Mouse (Mus musculus): ENCODE measurements around the gene Zan. TPM values are rescaled to one million over a fixed set of nuclear protein-coding genes. Genes with fewer than 3 reads are reported as not detected.
"Not testable (repeated sequence)": the region's sequence is repeated elsewhere in the genome, so short reads cannot be mapped to it uniquely, and the experiment has no call there.

Gene Zan
- polyA plus RNA-seq, 1 experiment from 2014 or later, result 0.09 TPM

- Histone ChIP-seq H3K4me2 (no peak overlapping the region), H3K27ac (no peak overlapping the region), H3K4me3 (replicated peaks) (no peak overlapping the region), H3K9me3 (no peaks in the 10 kb centered on the region), H3K27me3 (no peaks in the 10 kb centered on the region), H3K9ac (no peak overlapping the region), H3K4me1 (no peaks in the 10 kb centered on the region), H3K36me3 (replicated peaks) (no peaks in the 10 kb centered on the region)
- no peak for ATAC-seq (ENCODE audit: low FRiP score)
These were observed 31.3 kb downstream of the Zan start for GRCm38 (mm10) chr5:137445536-137445935.

GRCm38 (mm10) chr5:137440216-137440855, 36.5 kb downstream of the Zan start:
- Histone ChIP-seq H3K9me3 (no peaks in the 10 kb centered on the region), H3K4me1 (no peaks in the 10 kb centered on the region), H3K4me3 (replicated peaks) (no peak overlapping the region), H3K36me3 (replicated peaks) (no peaks in the 10 kb centered on the region), H3K9ac (no peak overlapping the region), H3K4me2 (no peak overlapping the region), H3K27ac (no peak overlapping the region), H3K27me3 (no peaks in the 10 kb centered on the region)
- ATAC-seq (ENCODE audit: low FRiP score), result no peak
- WGBS, result 82% methylated on average over 11 of the region's 11 CpGs

GRCm38 (mm10) chr5:137433889-137434288, 43.0 kb downstream of the Zan start:
- no peaks in the 10 kb centered on the region for H3K9me3 ChIP-seq
- no peak for ATAC-seq (ENCODE audit: low FRiP score)
- H3K27me3 ChIP-seq, result no peaks in the 10 kb centered on the region
- no peak overlapping the region; the same call in 1 of the 2 replicates for H3K27ac ChIP-seq
- H3K9ac ChIP-seq, result no peak overlapping the region
- 50% methylated on average over 6 of the region's 6 CpGs for WGBS
- H3K36me3 ChIP-seq (replicated peaks), result no peaks in the 10 kb centered on the region
- no peak overlapping the region for H3K4me2 ChIP-seq
- no peak overlapping the region for H3K4me3 ChIP-seq (replicated peaks)
- H3K4me1 ChIP-seq, result no peaks in the 10 kb centered on the region

DNA sequence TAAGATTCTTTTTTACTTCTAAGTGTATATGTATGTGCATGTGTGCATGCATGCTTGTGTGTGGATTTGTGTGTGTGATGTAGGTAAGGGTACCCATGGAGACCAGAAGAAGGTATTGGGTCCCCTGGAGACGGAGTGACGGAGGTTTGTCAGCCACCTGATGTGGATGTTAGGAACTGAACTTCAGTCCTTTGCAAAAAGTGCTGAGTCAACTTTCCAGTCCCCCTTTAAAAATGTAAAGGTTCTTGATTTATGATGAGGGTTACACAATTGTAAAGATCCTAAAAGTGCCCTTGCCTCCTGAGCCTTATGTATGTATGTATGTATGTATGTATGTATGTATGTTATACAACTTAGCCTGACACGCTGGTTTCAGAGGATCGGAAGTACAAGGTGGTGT, 46.5 kb downstream of the Zan start:
- not testable (repeated sequence) for H3K9ac ChIP-seq; H3K4me2 ChIP-seq; H3K36me3 ChIP-seq (replicated peaks); H3K27me3 ChIP-seq; ATAC-seq (ENCODE audit: low FRiP score); H3K4me1 ChIP-seq; H3K27ac ChIP-seq; H3K9me3 ChIP-seq; H3K4me3 ChIP-seq (replicated peaks)
- 96% methylated on average over 4 of the region's 4 CpGs for WGBS

- H3K27ac ChIP-seq, result no peak overlapping the region
- no peak overlapping the region for H3K4me2 ChIP-seq
- peaks cover 2% of the 10 kb centered on the region; the same call in 1 of the 2 replicates for H3K4me1 ChIP-seq
- H3K27me3 ChIP-seq, result no peaks in the 10 kb centered on the region
- 75% methylated on average over 6 of the region's 6 CpGs for WGBS
- H3K9me3 ChIP-seq, result no peaks in the 10 kb centered on the region
- no peak overlapping the region for H3K9ac ChIP-seq
- ATAC-seq (ENCODE audit: low FRiP score), result no peak
- H3K4me3 ChIP-seq (replicated peaks), result no peak overlapping the region
- no peaks in the 10 kb centered on the region for H3K36me3 ChIP-seq (replicated peaks)
These were observed 51.2 kb downstream of the Zan start for GRCm38 (mm10) chr5:137425648-137426047.

- no peak overlapping the region for H3K4me2 ChIP-seq
- no peaks in the 10 kb centered on the region for H3K4me1 ChIP-seq
- H3K9me3 ChIP-seq, result no peaks in the 10 kb centered on the region
- H3K27ac ChIP-seq, result no peak overlapping the region
- H3K4me3 ChIP-seq (replicated peaks), result no peak overlapping the region
- H3K27me3 ChIP-seq, result peaks cover 2% of the 10 kb centered on the region; the same call in 1 of the 2 replicates
- no peaks in the 10 kb centered on the region for H3K36me3 ChIP-seq (replicated peaks)
- no peak for ATAC-seq (ENCODE audit: low FRiP score)
- WGBS, result 80% methylated on average over 4 of the region's 4 CpGs
- no peak overlapping the region for H3K9ac ChIP-seq
These were observed 57.0 kb downstream of the Zan start for GRCm38 (mm10) chr5:137419841-137420240.

DNA sequence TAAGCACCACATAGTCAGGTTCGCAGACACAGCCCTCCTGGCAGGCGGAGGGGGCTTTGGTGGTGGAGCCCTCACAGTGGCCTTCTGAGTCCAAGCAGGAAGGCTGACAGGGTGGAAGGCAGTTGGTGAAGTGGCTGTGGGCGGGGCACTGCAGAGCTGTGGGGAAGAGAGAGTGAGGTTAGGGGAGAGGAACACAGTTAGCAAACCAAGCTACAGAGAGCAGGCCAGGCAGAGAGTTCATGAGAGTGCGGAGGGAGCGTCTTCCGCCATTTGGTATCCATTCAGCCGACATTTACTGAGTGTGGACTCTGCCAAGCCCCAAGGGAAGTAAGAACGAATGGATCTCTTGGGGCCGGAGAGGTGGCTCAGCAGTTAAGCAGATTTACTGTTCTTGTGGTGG, 57.8 kb downstream of the Zan start:
- Histone ChIP-seq H3K4me1 (no peaks in the 10 kb centered on the region), H3K27ac (no peak overlapping the region), H3K36me3 (replicated peaks) (no peaks in the 10 kb centered on the region), H3K9ac (no peak overlapping the region), H3K9me3 (no peaks in the 10 kb centered on the region), H3K27me3 (peaks cover 2% of the 10 kb centered on the region; the same call in 1 of the 2 replicates), H3K4me3 (replicated peaks) (no peak overlapping the region), H3K4me2 (no peak overlapping the region)
- no peak for ATAC-seq (ENCODE audit: low FRiP score)
- WGBS, result 83% methylated on average over 9 of the region's 9 CpGs

- no peaks in the 10 kb centered on the region for H3K9me3 ChIP-seq
- ATAC-seq (ENCODE audit: low FRiP score), result no peak
- peaks cover 2% of the 10 kb centered on the region; the same call in 1 of the 2 replicates for H3K27me3 ChIP-seq
- no peak overlapping the region for H3K27ac ChIP-seq
- no peak overlapping the region for H3K4me2 ChIP-seq
- no peak overlapping the region for H3K9ac ChIP-seq
- H3K36me3 ChIP-seq (replicated peaks), result no peaks in the 10 kb centered on the region
- H3K4me1 ChIP-seq, result peaks cover 8% of the 10 kb centered on the region
- H3K4me3 ChIP-seq (replicated peaks), result no peak overlapping the region
- 76% methylated on average over 5 of the region's 5 CpGs for WGBS
These were observed 62.6 kb downstream of the Zan start for GRCm38 (mm10) chr5:137414253-137414652.

DNA sequence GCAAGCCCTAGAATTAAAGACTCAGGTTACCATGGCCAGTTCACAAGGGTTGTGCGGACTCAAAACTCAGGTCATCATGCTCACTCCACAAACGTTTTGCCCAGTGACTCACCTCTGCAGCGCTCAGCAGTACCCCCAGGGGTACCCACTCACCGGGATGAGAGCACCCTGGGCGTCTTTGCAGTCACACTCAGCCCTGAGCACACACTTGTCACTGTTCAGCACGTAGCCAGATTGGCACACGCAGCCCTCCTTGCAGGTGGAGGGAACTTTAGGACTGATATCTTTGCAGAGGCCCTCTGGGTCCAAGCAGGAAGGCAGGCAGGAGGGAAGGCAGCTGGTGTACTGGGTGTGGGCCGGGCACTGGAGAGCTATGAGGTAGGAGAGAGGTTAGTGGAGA, 65.6 kb downstream of the Zan start:
- WGBS, result 77% methylated on average over 8 of the region's 8 CpGs
- peaks cover 22% of the 10 kb centered on the region for H3K4me1 ChIP-seq
- H3K9me3 ChIP-seq, result no peaks in the 10 kb centered on the region
- H3K27ac ChIP-seq, result no peak overlapping the region
- no peaks in the 10 kb centered on the region for H3K27me3 ChIP-seq
- no peaks in the 10 kb centered on the region for H3K36me3 ChIP-seq (replicated peaks)
- no peak overlapping the region for H3K9ac ChIP-seq
- ATAC-seq (ENCODE audit: low FRiP score), result no peak
- no peak overlapping the region for H3K4me2 ChIP-seq
- no peak overlapping the region for H3K4me3 ChIP-seq (replicated peaks)

DNA sequence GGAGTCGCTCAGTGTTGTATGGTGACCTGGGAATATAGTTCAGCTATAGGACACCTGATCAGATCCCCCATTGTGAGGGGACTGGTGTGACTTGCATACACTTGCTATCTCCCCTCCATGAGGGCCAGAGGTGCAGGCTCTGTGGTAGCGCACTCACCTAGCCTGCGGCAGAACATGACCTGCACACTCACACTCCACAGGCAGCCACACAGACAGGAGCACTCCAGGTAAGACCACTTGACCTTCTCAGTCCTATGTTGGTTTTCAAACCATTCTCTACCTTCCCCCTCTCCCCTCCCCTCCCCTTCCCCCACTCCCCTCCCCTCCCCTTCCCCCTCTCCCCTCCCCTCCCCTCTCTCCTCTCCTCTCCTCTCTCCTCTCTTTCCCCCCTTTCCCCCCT, 66.3 kb downstream of the Zan start:
- 95% methylated on average over 3 of the region's 3 CpGs for WGBS
- Histone ChIP-seq H3K27ac (no peak overlapping the region), H3K4me1 (peaks cover 22% of the 10 kb centered on the region), H3K27me3 (no peaks in the 10 kb centered on the region), H3K36me3 (replicated peaks) (no peaks in the 10 kb centered on the region), H3K4me2 (no peak overlapping the region), H3K9ac (no peak overlapping the region), H3K9me3 (no peaks in the 10 kb centered on the region), H3K4me3 (replicated peaks) (no peak overlapping the region)
- ATAC-seq (ENCODE audit: low FRiP score), result no peak

- Histone ChIP-seq H3K4me3 (replicated peaks) (no peak overlapping the region), H3K27me3 (no peaks in the 10 kb centered on the region), H3K4me1 (peaks cover 22% of the 10 kb centered on the region), H3K4me2 (no peak overlapping the region), H3K9ac (no peak overlapping the region), H3K27ac (no peak overlapping the region), H3K36me3 (replicated peaks) (no peaks in the 10 kb centered on the region), H3K9me3 (no peaks in the 10 kb centered on the region)
- 60% methylated on average over 3 of the region's 3 CpGs for WGBS
- no peak for ATAC-seq (ENCODE audit: low FRiP score)
These were observed 66.8 kb downstream of the Zan start for GRCm38 (mm10) chr5:137410066-137410465.

- no peak overlapping the region for H3K4me3 ChIP-seq (replicated peaks)
- ATAC-seq (ENCODE audit: low FRiP score), result no peak
- H3K27ac ChIP-seq, result no peak overlapping the region
- peaks cover 22% of the 10 kb centered on the region for H3K4me1 ChIP-seq
- no peaks in the 10 kb centered on the region for H3K27me3 ChIP-seq
- WGBS, result 59% methylated on average over 6 of the region's 6 CpGs
- H3K4me2 ChIP-seq, result no peak overlapping the region
- H3K36me3 ChIP-seq (replicated peaks), result no peaks in the 10 kb centered on the region
- H3K9ac ChIP-seq, result no peak overlapping the region
- no peaks in the 10 kb centered on the region for H3K9me3 ChIP-seq
These were observed 67.4 kb downstream of the Zan start for GRCm38 (mm10) chr5:137409451-137409850.

- H3K9me3 ChIP-seq, result no peaks in the 10 kb centered on the region
- H3K4me3 ChIP-seq (replicated peaks), result no peak overlapping the region
- no peak overlapping the region for H3K9ac ChIP-seq
- ATAC-seq (ENCODE audit: low FRiP score), result no peak
- H3K4me1 ChIP-seq, result peaks cover 16% of the 10 kb centered on the region
- H3K36me3 ChIP-seq (replicated peaks), result no peaks in the 10 kb centered on the region
- no peaks in the 10 kb centered on the region for H3K27me3 ChIP-seq
- no peak overlapping the region for H3K4me2 ChIP-seq
- H3K27ac ChIP-seq, result no peak overlapping the region
- 73% methylated on average over 2 of the region's 2 CpGs for WGBS
These were observed 72.8 kb downstream of the Zan start for GRCm38 (mm10) chr5:137404081-137404480.

Data from forebrain, embryonic 12.5 days (tissue).